Mouse (Mus musculus) heart, embryonic 16.5 days (tissue): ENCODE data around the gene C1qtnf1. TPM values are rescaled to one million over a fixed set of nuclear protein-coding genes. Genes with fewer than 3 reads are reported as not detected.

Experiments used
- ATAC-seq: fragments of 200-750 bp; cut with Nextera tagmentation; replicated peaks from 2 replicates; pipeline ENCODE4 v1.8.0; 2017; ENCODE audit warnings: moderate number of reproducible peaks; ENCODE audit not compliant: insufficient read depth, low FRiP score; ENCODE audit errors: extremely low read depth
- H3K27ac ChIP-seq: fragments of 300-500 bp; sonication (generic); 2 replicates; pipeline ENCODE4 v1.5.1; 2014; ENCODE audit warnings: mild to moderate bottlenecking, low read length, control low read depth, moderate library complexity
- H3K27me3 ChIP-seq: fragments of 300-500 bp; sonication (generic); 2 replicates; pipeline ENCODE4 v1.6.1; 2014; ENCODE audit warnings: low read length, mixed read lengths; ENCODE audit not compliant: control insufficient read depth, insufficient read depth
- H3K36me3 ChIP-seq: fragments of 300-500 bp; sonication (generic); 2 replicates; pipeline ENCODE4 v1.6.1; 2014; ENCODE audit not compliant: control insufficient read depth, insufficient read depth
- H3K4me1 ChIP-seq: fragments of 300-500 bp; sonication (generic); 2 replicates; pipeline ENCODE4 v1.6.1; 2014; ENCODE audit warnings: low read length, mixed read lengths; ENCODE audit not compliant: control insufficient read depth, insufficient read depth
- H3K4me2 ChIP-seq: fragments of 300-500 bp; sonication (generic); 2 replicates; pipeline ENCODE4 v1.6.1; 2014; ENCODE audit warnings: low read depth, mild to moderate bottlenecking, control low read depth, low read length
- H3K4me3 ChIP-seq: fragments of 300-500 bp; sonication (generic); 2 replicates; pipeline ENCODE4 v1.5.1; 2014; ENCODE audit warnings: mild to moderate bottlenecking, control low read depth, low read length
- H3K9ac ChIP-seq: fragments of 300-500 bp; sonication (generic); 2 replicates; pipeline ENCODE4 v1.6.1; 2014; ENCODE audit warnings: low read length, control low read depth
- H3K9me3 ChIP-seq: fragments of 300-500 bp; sonication (generic); replicated peaks from 2 replicates; pipeline ENCODE4 v1.6.1; 2016; ENCODE audit warnings: low read length; ENCODE audit not compliant: control insufficient read depth
- WGBS: fragments of 180-500 bp; shearing (Covaris S2); extraction: QIAGEN DNeasy Blood & Tissue Kit; methylation state at CpG from one replicate; pipeline ENCODE4 v1.1.7; 2014; 5-methylcytosine and 5-hydroxymethylcytosine counted together
- polyA plus RNA-seq: library from polyadenylated mRNA; unstranded; fragments of >200 nt; fragmentation: Nextera tagmentation; extraction: Ambion mirVana; gene quantifications from 2 replicates; pipeline ENCODE4 v1.2.1, GENCODE M21; 2015

The C1qtnf1 gene
- polyA plus RNA-seq, 1 experiment from 2014 or later: 9.3 TPM

- Histone ChIP-seq H3K4me2 (no peak overlapping the region), H3K27ac (no peak overlapping the region), H3K4me1 (peaks cover 4% of the 10 kb centered on the region), H3K4me3 (no peak overlapping the region), H3K27me3 (no peaks in the 10 kb centered on the region), H3K9ac (no peak overlapping the region), H3K36me3 (no peaks in the 10 kb centered on the region), H3K9me3 (no peaks in the 10 kb centered on the region)
- ATAC-seq: no peak
- WGBS: 68% methylated on average over 11 of the region's 11 CpGs
Measured at GRCm38 (mm10) chr11:118453886-118454671, 26.1 kb downstream of the C1qtnf1 start.

DNA sequence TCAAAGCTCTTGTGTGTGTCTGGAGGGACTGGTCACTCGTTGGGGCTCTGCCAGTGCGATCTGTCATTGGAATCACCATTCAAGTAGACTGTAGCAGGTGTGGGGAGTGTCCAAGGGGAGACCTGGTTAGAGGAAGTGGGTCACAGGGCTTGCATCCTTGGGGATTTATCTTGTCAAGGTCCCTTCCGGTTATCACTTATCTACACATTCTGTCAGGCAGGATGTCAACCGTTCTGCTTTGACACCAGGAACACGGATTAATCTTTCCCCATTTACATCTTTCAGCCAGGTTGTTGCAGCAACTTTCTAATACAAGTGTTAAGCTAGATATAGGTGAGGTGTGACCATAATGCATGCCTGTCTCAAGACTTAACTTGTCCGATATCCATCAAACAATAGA is 27.8 kb downstream of the C1qtnf1 start:
- Histone ChIP-seq H3K4me1 (peaks cover 8% of the 10 kb centered on the region), H3K4me2 (no peak overlapping the region), H3K36me3 (no peaks in the 10 kb centered on the region), H3K4me3 (no peak overlapping the region), H3K27ac (no peak overlapping the region), H3K9me3 (no peaks in the 10 kb centered on the region), H3K9ac (no peak overlapping the region), H3K27me3 (no peaks in the 10 kb centered on the region)
- 61% methylated on average over 6 of the region's 6 CpGs for WGBS
- no peak for ATAC-seq

DNA sequence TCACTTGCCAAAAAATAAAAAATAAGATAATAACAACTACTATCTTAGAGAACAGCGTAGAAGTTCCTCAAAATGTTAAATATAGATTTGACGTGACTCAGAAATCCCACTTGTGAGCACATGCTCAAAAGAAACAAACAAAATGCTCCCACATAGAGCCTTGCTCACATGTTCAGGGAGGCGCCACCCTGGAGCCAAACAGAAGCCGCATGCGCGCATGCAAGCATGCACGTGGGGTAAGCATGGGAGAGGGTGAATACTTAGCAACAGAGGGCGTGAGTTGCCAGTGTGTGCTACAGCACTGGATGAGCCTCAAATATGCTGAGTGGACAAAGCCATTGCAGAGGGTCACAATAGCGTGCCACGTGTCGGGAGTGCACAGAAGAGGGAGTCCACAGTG is 28.9 kb downstream of the C1qtnf1 start:
- no peak overlapping the region for H3K4me2 ChIP-seq
- H3K27me3 ChIP-seq: no peaks in the 10 kb centered on the region
- no peaks in the 10 kb centered on the region for H3K36me3 ChIP-seq
- ATAC-seq: no peak
- peaks cover 11% of the 10 kb centered on the region for H3K4me1 ChIP-seq
- H3K27ac ChIP-seq: no peak overlapping the region
- WGBS: 69% methylated on average over 11 of the region's 11 CpGs
- H3K9ac ChIP-seq: no peak overlapping the region
- H3K9me3 ChIP-seq: no peaks in the 10 kb centered on the region
- H3K4me3 ChIP-seq: no peak overlapping the region

- peak; percentile 30 for ATAC-seq
- peak overlapping the region; percentile 25; the same call in 1 of the 2 replicates for H3K27ac ChIP-seq
- WGBS: 17% methylated on average over 8 of the region's 8 CpGs
- no peaks in the 10 kb centered on the region for H3K27me3 ChIP-seq
- peaks cover 11% of the 10 kb centered on the region for H3K4me1 ChIP-seq
- no peaks in the 10 kb centered on the region for H3K36me3 ChIP-seq
- H3K4me2 ChIP-seq: peak overlapping the region; percentile 14; the same call in 1 of the 2 replicates
- H3K4me3 ChIP-seq: no peak overlapping the region
- no peak overlapping the region for H3K9ac ChIP-seq
- no peaks in the 10 kb centered on the region for H3K9me3 ChIP-seq
Measured at GRCm38 (mm10) chr11:118459051-118459450, 31.0 kb downstream of the C1qtnf1 start.

DNA sequence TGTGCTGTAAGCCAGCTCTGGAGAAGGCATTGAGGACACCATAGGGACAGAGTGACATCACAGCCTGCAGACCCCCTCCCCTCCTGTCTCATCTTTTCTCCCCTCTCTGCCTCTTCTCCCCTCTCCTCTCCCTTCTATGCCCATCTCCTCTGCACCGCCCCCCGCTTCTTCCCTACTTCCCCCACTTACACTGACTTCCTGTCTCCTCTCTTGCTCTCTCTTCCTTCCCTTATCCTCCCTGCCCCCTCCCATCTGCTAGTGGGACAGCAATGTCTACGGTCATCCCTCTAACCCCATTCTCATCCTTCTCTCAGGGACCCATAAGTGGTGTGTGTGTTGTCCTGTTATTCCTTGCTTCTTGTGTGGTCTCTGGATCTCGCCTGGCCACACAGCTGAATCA is 31.5 kb downstream of the C1qtnf1 start:
- H3K27ac ChIP-seq: peak overlapping the region; percentile 25; the same call in 1 of the 2 replicates
- 66% methylated on average over 4 of the region's 4 CpGs for WGBS
- H3K36me3 ChIP-seq: no peaks in the 10 kb centered on the region
- H3K9ac ChIP-seq: no peak overlapping the region
- peak; percentile 68 for ATAC-seq
- H3K27me3 ChIP-seq: no peaks in the 10 kb centered on the region
- H3K9me3 ChIP-seq: no peaks in the 10 kb centered on the region
- no peak overlapping the region for H3K4me3 ChIP-seq
- peak overlapping the region; percentile 14; the same call in 1 of the 2 replicates for H3K4me2 ChIP-seq
- H3K4me1 ChIP-seq: peaks cover 11% of the 10 kb centered on the region

DNA sequence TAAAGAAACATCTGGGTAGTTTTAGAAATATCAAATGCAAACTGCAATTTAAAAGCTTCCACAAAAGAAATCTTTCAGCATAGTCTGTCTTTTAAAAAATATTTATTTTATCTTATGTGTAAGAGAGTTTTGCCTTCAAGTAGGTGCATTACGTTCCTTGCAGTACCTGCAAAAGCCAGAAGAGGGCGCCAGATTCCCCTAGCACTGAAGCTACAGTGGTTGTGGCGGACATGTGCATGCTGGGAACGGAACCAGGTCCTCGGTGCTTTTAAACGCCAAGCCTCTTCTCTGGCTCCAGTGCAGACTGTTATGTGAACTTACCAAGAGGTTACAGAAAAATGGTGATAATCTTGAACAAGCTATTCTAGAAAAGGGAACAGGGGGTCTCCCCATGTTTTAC is 32.3 kb downstream of the C1qtnf1 start:
- H3K4me2 ChIP-seq: no peak overlapping the region
- no peaks in the 10 kb centered on the region for H3K27me3 ChIP-seq
- no peak overlapping the region for H3K27ac ChIP-seq
- H3K9ac ChIP-seq: no peak overlapping the region
- 57% methylated on average over 6 of the region's 6 CpGs for WGBS
- H3K4me3 ChIP-seq: no peak overlapping the region
- no peaks in the 10 kb centered on the region for H3K9me3 ChIP-seq
- no peak for ATAC-seq
- H3K4me1 ChIP-seq: peaks cover 11% of the 10 kb centered on the region
- no peaks in the 10 kb centered on the region for H3K36me3 ChIP-seq

GRCm38 (mm10) chr11:118467441-118468035 is 39.5 kb downstream of the C1qtnf1 start:
- Histone ChIP-seq H3K27me3 (no peaks in the 10 kb centered on the region), H3K27ac (no peak overlapping the region), H3K4me3 (no peak overlapping the region), H3K4me1 (peaks cover 9% of the 10 kb centered on the region), H3K9me3 (no peaks in the 10 kb centered on the region), H3K9ac (no peak overlapping the region), H3K36me3 (no peaks in the 10 kb centered on the region), H3K4me2 (no peak overlapping the region)
- WGBS: 46% methylated on average over 11 of the region's 11 CpGs
- ATAC-seq: 0 out of 2 replicates have a peak, but pooled peaks have one; percentile 54

GRCm38 (mm10) chr11:118469509-118470160 is 41.6 kb downstream of the C1qtnf1 start:
- WGBS: 78% methylated on average over 10 of the region's 10 CpGs
- peak overlapping the region; percentile 72 for H3K27ac ChIP-seq
- no peak overlapping the region for H3K4me3 ChIP-seq
- no peaks in the 10 kb centered on the region for H3K9me3 ChIP-seq
- H3K9ac ChIP-seq: no peak overlapping the region; the same call in 1 of the 2 replicates
- no peak overlapping the region for H3K4me2 ChIP-seq
- no peaks in the 10 kb centered on the region for H3K27me3 ChIP-seq
- ATAC-seq: no peak
- H3K36me3 ChIP-seq: no peaks in the 10 kb centered on the region
- H3K4me1 ChIP-seq: peaks cover 13% of the 10 kb centered on the region
